In the genomic region with DNA sequence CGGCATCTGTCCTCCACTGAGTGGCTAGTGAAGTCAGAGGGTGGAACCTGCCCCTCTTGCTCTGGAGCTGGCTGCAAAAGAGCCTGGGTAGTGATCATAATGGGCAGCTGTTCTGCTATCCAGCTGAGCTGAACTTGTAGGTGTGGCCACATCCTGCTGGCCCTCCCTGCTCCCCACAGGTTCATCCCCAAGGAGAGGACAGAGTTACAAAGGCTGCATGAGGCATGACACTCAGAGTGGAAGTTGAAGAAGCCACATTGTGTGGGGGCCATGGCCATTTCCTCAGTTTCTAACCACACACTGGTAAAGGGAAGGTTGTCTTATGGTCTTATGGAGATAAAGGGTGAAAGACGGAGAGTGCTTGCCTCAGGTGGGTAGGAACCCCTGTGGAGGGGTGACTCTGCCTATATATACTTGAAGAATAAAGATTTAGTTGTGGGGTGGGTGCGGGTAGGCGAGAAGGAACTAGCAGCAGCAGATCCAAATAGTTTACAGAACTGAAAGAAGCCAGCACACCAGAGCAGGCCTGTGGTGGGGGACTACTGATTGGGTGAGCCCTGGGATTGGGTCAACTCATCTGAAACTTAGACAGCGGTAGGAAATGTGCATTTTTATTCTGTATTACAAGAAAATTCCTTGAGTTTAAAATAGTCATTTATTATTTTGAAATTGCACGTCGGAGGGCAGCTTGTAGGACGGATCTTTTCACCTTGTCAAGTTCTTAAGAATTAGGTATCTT, we compare ENCODE assay signal across 9 mouse cellular contexts. TPM values are rescaled to one million over a fixed set of nuclear protein-coding genes. Genes with fewer than 3 reads are reported as not detected.
DNase-seq lines count a peak whose midpoint lies in the region; ATAC-seq and TF ChIP-seq lines count a peak whose summit lies in the region.
"Had no signal": no experiment of that assay in that cellular context is flagged by ENCODE, and none has a peak within 500 bp of the region (broad histone marks: within the 10 kb centered on the region; RNA-seq: fewer than 3 reads in every experiment).

No protein-coding gene starts in this region.

- no peak overlapping the region for H3K9ac ChIP-seq in limb, embryonic 12.5 days (replicated peaks)
- no peak overlapping the region for H3K9ac ChIP-seq in intestine, postnatal 0 days (ENCODE audit: low read depth, low read length)

- no peak for DNase-seq in limb, embryonic 10.5 days (ENCODE audit: low spot score)
- no peak for DNase-seq in adrenal gland, adult 8-10 months
- DNase-seq in yolk sac, embryonic 10.5 days (ENCODE audit: low spot score) = no peak
- DNase-seq: cerebellum, adult 11-12 months had no signal

- WGBS in limb, embryonic 12.5 days = 85% methylated on average over 8 of the region's 8 CpGs
- 92% methylated on average over 8 of the region's 8 CpGs for WGBS in limb, embryonic 10.5 days
- WGBS in intestine, postnatal 0 days = 68% methylated on average over 8 of the region's 8 CpGs
- WGBS in small intestine, adult 2 months = 76% methylated on average over 8 of the region's 8 CpGs

- H3K36me3 ChIP-seq in limb, embryonic 12.5 days = peaks cover 13% of the 10 kb centered on the region
- peaks cover 24% of the 10 kb centered on the region for H3K36me3 ChIP-seq in limb, embryonic 10.5 days
- H3K36me3 ChIP-seq in intestine, postnatal 0 days (ENCODE audit: control insufficient read depth, insufficient read depth) = peaks cover 11% of the 10 kb centered on the region
- H3K36me3 ChIP-seq in small intestine, adult 2 months (ENCODE audit: control insufficient read depth, insufficient read depth, low read length) = peaks cover 15% of the 10 kb centered on the region

- TF ChIP-seq POLR2A in small intestine, adult 2 months (IDR thresholded peaks at IDR 0.05; ENCODE audit: low read depth, low read length) = no peak

- H3K9me3 ChIP-seq in limb, embryonic 12.5 days = no peaks in the 10 kb centered on the region
- H3K9me3 ChIP-seq in limb, embryonic 10.5 days (replicated peaks) = no peaks in the 10 kb centered on the region
- no peaks in the 10 kb centered on the region for H3K9me3 ChIP-seq in intestine, postnatal 0 days (ENCODE audit: control insufficient read depth)

- 0 out of 2 replicates have a peak overlapping the region, but pooled peaks have one; percentile 14 for H3K27ac ChIP-seq in limb, embryonic 12.5 days
- no peak overlapping the region for H3K27ac ChIP-seq in limb, embryonic 10.5 days
- peak overlapping the region; percentile 52; the same call in 1 of the 2 replicates for H3K27ac ChIP-seq in brown adipose tissue, adult 24 weeks (replicated peaks; ENCODE audit: low read depth, low read length)
- no peak overlapping the region; the same call in 1 of the 2 replicates for H3K27ac ChIP-seq in intestine, postnatal 0 days (ENCODE audit: low read depth, low read length)
- peak overlapping the region; percentile 55; the same call in 1 of the 2 replicates for H3K27ac ChIP-seq in small intestine, adult 2 months (ENCODE audit: insufficient read depth, low read depth, low read length)
- H3K27ac ChIP-seq: liver, embryonic 14.5 days had no signal

- H3K4me3 ChIP-seq in limb, embryonic 12.5 days (replicated peaks) = no peak overlapping the region
- H3K4me3 ChIP-seq in limb, embryonic 10.5 days = no peak overlapping the region
- no peak overlapping the region for H3K4me3 ChIP-seq in brown adipose tissue, adult 24 weeks (ENCODE audit: insufficient read depth, low read depth, low read length)
- no peak overlapping the region for H3K4me3 ChIP-seq in intestine, postnatal 0 days (ENCODE audit: low read depth, low read length)
- no peak overlapping the region for H3K4me3 ChIP-seq in small intestine, adult 2 months (ENCODE audit: low read depth, low read length)

- H3K4me2 ChIP-seq in limb, embryonic 12.5 days = no peak overlapping the region
- H3K4me2 ChIP-seq in intestine, postnatal 0 days (replicated peaks; ENCODE audit: low read depth) = no peak overlapping the region

- peaks cover 16% of the 10 kb centered on the region for H3K4me1 ChIP-seq in limb, embryonic 12.5 days (replicated peaks)
- peaks cover 13% of the 10 kb centered on the region for H3K4me1 ChIP-seq in limb, embryonic 10.5 days
- peaks cover 22% of the 10 kb centered on the region for H3K4me1 ChIP-seq in brown adipose tissue, adult 24 weeks (ENCODE audit: control insufficient read depth, insufficient read depth, insufficient read length, low read length)
- H3K4me1 ChIP-seq in intestine, postnatal 0 days (replicated peaks; ENCODE audit: control insufficient read depth, insufficient read depth, low read length) = 0 out of 2 replicates have a peak, but pooled peaks cover 5% of the 10 kb centered on the region
- peaks cover 15% of the 10 kb centered on the region for H3K4me1 ChIP-seq in small intestine, adult 2 months (ENCODE audit: control insufficient read depth, insufficient read depth, insufficient read length, low read length)

- TF ChIP-seq CTCF in intestine, postnatal 0 days (IDR thresholded peaks at IDR 0.05; ENCODE audit: low read depth) = no peak
- no peak for TF ChIP-seq CTCF in small intestine, adult 2 months (IDR thresholded peaks at IDR 0.05; ENCODE audit: extremely low read depth, insufficient read length, insufficient replicate concordance, low read depth, low read length)

- no peaks in the 10 kb centered on the region for H3K27me3 ChIP-seq in limb, embryonic 12.5 days
- no peaks in the 10 kb centered on the region for H3K27me3 ChIP-seq in limb, embryonic 10.5 days (ENCODE audit: low read depth, poor library complexity, severe bottlenecking)
- H3K27me3 ChIP-seq in intestine, postnatal 0 days (replicated peaks; ENCODE audit: control insufficient read depth, insufficient read depth, low read length) = no peaks in the 10 kb centered on the region
- no peaks in the 10 kb centered on the region for H3K27me3 ChIP-seq in small intestine, adult 2 months (ENCODE audit: control insufficient read depth, insufficient read depth, low read length)

- no peak for ATAC-seq in limb, embryonic 12.5 days (ENCODE audit: insufficient number of reproducible peaks, insufficient read depth, low FRiP score, low TSS enrichment, low read depth)
- ATAC-seq in intestine, postnatal 0 days = peak; percentile 37; the same call in 1 of the 2 replicates

RNA-seq across cellular contexts. Expression of gene AC170998.1, which starts 16.2 kb away (rescaled TPM):
- polyA plus RNA-seq in limb, embryonic 12.5 days (2016; fragmentation: Nextera tagmentation; extraction: Ambion mirVana) = 4.0 and 4.3 TPM in 2 replicates
- polyA plus RNA-seq in limb, embryonic 10.5 days (2016; fragmentation: Nextera tagmentation; extraction: Ambion mirVana) = 3.9 and 4.0 TPM in 2 replicates
- 2.0 and 2.1 TPM in 2 replicates for polyA plus RNA-seq in brown adipose tissue, adult 24 weeks (2012; ENCODE audit: insufficient read depth, insufficient read length, missing spikeins)
- 1.2 and 1.5 TPM in 2 replicates for polyA plus RNA-seq in intestine, postnatal 0 days (2015; fragmentation: Nextera tagmentation; extraction: Ambion mirVana)
- 0.19 and 0.55 TPM in 2 replicates for polyA plus RNA-seq in small intestine, adult 2 months (2012; rRNA removed)
- total RNA-seq in adrenal gland, adult 8-10 months (2022) = 1 to 10 TPM in 3 of 4 experiments, under 1 TPM in 1; 0.58 to 3.7 (median 2.1) TPM

RNA-seq across cellular contexts. Expression of gene Mapk14, which starts 18.6 kb away (rescaled TPM):
- polyA plus RNA-seq in limb, embryonic 12.5 days (2016; fragmentation: Nextera tagmentation; extraction: Ambion mirVana) = 48.9 and 50.8 TPM in 2 replicates
- polyA plus RNA-seq in limb, embryonic 10.5 days (2016; fragmentation: Nextera tagmentation; extraction: Ambion mirVana) = 47.5 and 50.7 TPM in 2 replicates
- 39.5 and 49.0 TPM in 2 replicates for polyA plus RNA-seq in brown adipose tissue, adult 24 weeks (2012; ENCODE audit: insufficient read depth, insufficient read length, missing spikeins)
- 23.6 and 24.6 TPM in 2 replicates for polyA plus RNA-seq in intestine, postnatal 0 days (2015; fragmentation: Nextera tagmentation; extraction: Ambion mirVana)
- polyA plus RNA-seq in small intestine, adult 2 months (2012; rRNA removed) = 30.8 and 47.8 TPM in 2 replicates
- 10 to 100 TPM; 71.9 to 99.0 (median 78.8) TPM for total RNA-seq in adrenal gland, adult 8-10 months (2022)

RNA-seq across cellular contexts. Expression of gene Slc26a8, which starts 19.7 kb away (rescaled TPM):
- 0.78 and 0.79 TPM in 2 replicates for polyA plus RNA-seq in limb, embryonic 12.5 days (2016; fragmentation: Nextera tagmentation; extraction: Ambion mirVana)
- polyA plus RNA-seq in limb, embryonic 10.5 days (2016; fragmentation: Nextera tagmentation; extraction: Ambion mirVana) = 0.49 TPM in 1 of 2 replicates, not detected in the other
- 0.71 and 1.5 TPM in 2 replicates for polyA plus RNA-seq in brown adipose tissue, adult 24 weeks (2012; ENCODE audit: insufficient read depth, insufficient read length, missing spikeins)
- polyA plus RNA-seq in intestine, postnatal 0 days (2015; fragmentation: Nextera tagmentation; extraction: Ambion mirVana) = 0.17 and 0.40 TPM in 2 replicates
- 0.08 and 0.14 TPM in 2 replicates for polyA plus RNA-seq in small intestine, adult 2 months (2012; rRNA removed)
- 1 to 10 TPM; 1.4 to 3.1 (median 2.5) TPM for total RNA-seq in adrenal gland, adult 8-10 months (2022)

RNA-seq across cellular contexts. Expression of gene Mapk13, which starts 59.4 kb away (rescaled TPM):
- 13.5 and 15.6 TPM in 2 replicates for polyA plus RNA-seq in limb, embryonic 12.5 days (2016; fragmentation: Nextera tagmentation; extraction: Ambion mirVana)
- polyA plus RNA-seq in limb, embryonic 10.5 days (2016; fragmentation: Nextera tagmentation; extraction: Ambion mirVana) = 8.2 and 8.6 TPM in 2 replicates
- 0.75 TPM in 2 replicates for polyA plus RNA-seq in brown adipose tissue, adult 24 weeks (2012; ENCODE audit: insufficient read depth, insufficient read length, missing spikeins)
- polyA plus RNA-seq in intestine, postnatal 0 days (2015; fragmentation: Nextera tagmentation; extraction: Ambion mirVana) = 204 and 222 TPM in 2 replicates
- 108 and 266 TPM in 2 replicates for polyA plus RNA-seq in small intestine, adult 2 months (2012; rRNA removed)
- 100 to 1,000 TPM; 128 to 457 (median 281) TPM for total RNA-seq in adrenal gland, adult 8-10 months (2022)

Comparison
In these comparisons a context has a peak if more than half of its experiments do, and no peak if none do; other contexts are left out.
1. H3K27ac ChIP-seq: peak in limb, embryonic 12.5 days (single experiment), brown adipose tissue, adult 24 weeks (single experiment) and small intestine, adult 2 months (single experiment); none in limb, embryonic 10.5 days (single experiment) and intestine, postnatal 0 days (single experiment).